Mouse (Mus musculus): ENCODE data around the gene Hoxb13. TPM values are rescaled to one million over a fixed set of nuclear protein-coding genes. Genes with fewer than 3 reads are reported as not detected.
A peak's percentile ranks its signal among the peaks of the same experiment; 100 is the strongest.

Gene Hoxb13
- polyA plus RNA-seq, 1 experiment from 2014 or later: not detected

DNA sequence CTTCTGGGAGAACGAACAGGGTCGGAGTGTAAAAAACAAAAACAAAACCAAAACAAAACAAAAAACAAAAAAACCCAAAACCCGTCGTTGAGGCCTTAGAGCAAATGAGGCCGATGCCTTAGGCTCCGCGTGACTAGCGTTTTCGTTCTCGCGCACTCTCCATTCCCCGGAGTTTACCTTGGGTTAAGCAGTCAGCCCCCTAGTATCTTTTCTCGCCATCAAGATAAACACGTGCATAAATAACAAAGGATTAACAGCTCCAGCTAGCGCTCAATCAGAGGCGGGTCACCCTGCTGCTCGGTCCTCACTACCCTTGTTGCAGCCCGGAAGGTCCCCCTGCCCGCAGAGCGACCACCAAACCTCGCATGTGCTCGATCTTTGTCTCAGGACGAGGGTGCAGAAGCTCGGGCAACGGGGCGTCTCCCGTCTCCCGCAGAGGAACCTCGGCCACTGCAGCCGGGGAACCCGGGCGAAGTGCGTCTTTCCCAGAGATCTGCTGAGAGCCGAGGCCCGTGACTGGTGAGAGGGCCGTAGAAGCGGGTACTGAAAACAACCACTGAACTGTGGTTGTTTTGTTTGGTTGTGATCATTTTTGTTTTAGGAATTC, 9.2 kb downstream of the Hoxb13 start:
- H3K9ac ChIP-seq (replicated peaks; ENCODE audit: low read depth): no peak overlapping the region
- no peak for TF ChIP-seq CTCF (IDR thresholded peaks at IDR 0.05)
- TF ChIP-seq EP300 (IDR thresholded peaks at IDR 0.05): no peak
- H3K4me1 ChIP-seq (ENCODE audit: insufficient read depth, low read depth, low read length): no peaks in the 10 kb centered on the region
- no peaks in the 10 kb centered on the region for H3K9me3 ChIP-seq (ENCODE audit: low read length)
- no peak overlapping the region for H3K27ac ChIP-seq (ENCODE audit: low read length)
- WGBS: under 1% methylated on average over 37 of the region's 37 CpGs
- DNase-seq (ENCODE audit: low spot score): no peak
- peak overlapping the region; percentile 8; the same call in 1 of the 2 replicates for H3K4me3 ChIP-seq (ENCODE audit: low read depth, low read length)
- no peak overlapping the region for H3K4me2 ChIP-seq (replicated peaks; ENCODE audit: low read depth, low read length)
- peaks cover 80% of the 10 kb centered on the region for H3K27me3 ChIP-seq (replicated peaks; ENCODE audit: insufficient read depth, low read length)
- no peaks in the 10 kb centered on the region for H3K36me3 ChIP-seq (ENCODE audit: insufficient read depth, low read length)
- ATAC-seq: no peak

DNA sequence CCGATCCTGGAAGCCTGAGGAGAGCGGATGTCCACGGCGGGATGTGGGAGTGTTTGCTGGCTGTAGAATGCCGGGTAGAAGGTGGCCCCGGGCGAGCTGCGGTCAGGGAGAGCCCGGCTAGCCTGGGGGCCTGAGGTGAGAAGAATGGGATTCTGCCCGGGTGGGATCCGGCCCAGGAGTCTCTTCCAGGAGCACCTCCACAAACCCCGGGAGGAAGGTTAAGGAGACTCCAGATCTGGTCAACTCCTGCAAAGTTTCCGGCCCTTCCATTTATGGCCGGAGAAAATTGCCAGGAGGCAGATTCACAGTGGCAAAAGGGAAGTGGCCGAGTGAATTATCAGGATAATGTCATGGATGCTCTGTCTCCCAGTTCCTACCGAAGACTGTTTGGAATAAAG, 9.7 kb downstream of the Hoxb13 start:
- DNase-seq (ENCODE audit: low spot score) (no peak), ATAC-seq (no peak)
- H3K36me3 ChIP-seq (ENCODE audit: insufficient read depth, low read length): no peaks in the 10 kb centered on the region
- no peak overlapping the region for H3K9ac ChIP-seq (replicated peaks; ENCODE audit: low read depth)
- no peak overlapping the region for H3K27ac ChIP-seq (ENCODE audit: low read length)
- H3K4me2 ChIP-seq (replicated peaks; ENCODE audit: low read depth, low read length): no peak overlapping the region
- no peaks in the 10 kb centered on the region for H3K9me3 ChIP-seq (ENCODE audit: low read length)
- H3K4me1 ChIP-seq (ENCODE audit: insufficient read depth, low read depth, low read length): no peaks in the 10 kb centered on the region
- H3K27me3 ChIP-seq (replicated peaks; ENCODE audit: insufficient read depth, low read length): peaks cover 75% of the 10 kb centered on the region
- WGBS: 4% methylated on average over 16 of the region's 16 CpGs
- TF ChIP-seq CTCF (IDR thresholded peaks at IDR 0.05): no peak
- TF ChIP-seq EP300 (IDR thresholded peaks at IDR 0.05): no peak
- no peak overlapping the region for H3K4me3 ChIP-seq (ENCODE audit: low read depth, low read length)

DNA sequence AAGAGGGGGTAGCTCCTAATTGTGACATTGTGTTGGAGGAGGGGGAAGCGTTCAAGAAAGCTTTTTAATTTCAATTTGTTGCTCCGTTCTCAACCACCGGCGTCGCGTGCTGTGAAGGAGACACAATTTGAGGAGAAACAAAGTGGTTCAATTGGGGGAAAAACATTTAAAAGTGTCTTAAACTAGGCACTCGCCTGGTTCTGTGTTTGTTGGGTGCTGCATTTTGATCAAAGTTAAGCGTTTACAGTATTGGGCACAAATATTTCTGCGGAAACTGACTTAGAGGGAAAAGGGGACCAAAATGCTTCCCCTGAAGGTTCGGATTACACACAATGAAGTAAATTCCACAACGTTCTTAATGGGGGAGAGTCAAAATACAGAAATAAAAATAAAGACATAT, 10.2 kb downstream of the Hoxb13 start:
- Histone ChIP-seq H3K4me3 (ENCODE audit: low read depth, low read length) (no peak overlapping the region), H3K27ac (ENCODE audit: low read length) (no peak overlapping the region), H3K4me2 (replicated peaks; ENCODE audit: low read depth, low read length) (no peak overlapping the region), H3K9ac (replicated peaks; ENCODE audit: low read depth) (no peak overlapping the region), H3K36me3 (ENCODE audit: insufficient read depth, low read length) (no peaks in the 10 kb centered on the region), H3K4me1 (ENCODE audit: insufficient read depth, low read depth, low read length) (no peaks in the 10 kb centered on the region), H3K27me3 (replicated peaks; ENCODE audit: insufficient read depth, low read length) (peaks cover 71% of the 10 kb centered on the region), H3K9me3 (ENCODE audit: low read length) (no peaks in the 10 kb centered on the region)
- DNase-seq (ENCODE audit: low spot score) (no peak), ATAC-seq (no peak)
- WGBS: 6% methylated on average over 11 of the region's 11 CpGs
- TF ChIP-seq EP300 (IDR thresholded peaks at IDR 0.05): no peak
- no peak for TF ChIP-seq CTCF (IDR thresholded peaks at IDR 0.05)

DNA sequence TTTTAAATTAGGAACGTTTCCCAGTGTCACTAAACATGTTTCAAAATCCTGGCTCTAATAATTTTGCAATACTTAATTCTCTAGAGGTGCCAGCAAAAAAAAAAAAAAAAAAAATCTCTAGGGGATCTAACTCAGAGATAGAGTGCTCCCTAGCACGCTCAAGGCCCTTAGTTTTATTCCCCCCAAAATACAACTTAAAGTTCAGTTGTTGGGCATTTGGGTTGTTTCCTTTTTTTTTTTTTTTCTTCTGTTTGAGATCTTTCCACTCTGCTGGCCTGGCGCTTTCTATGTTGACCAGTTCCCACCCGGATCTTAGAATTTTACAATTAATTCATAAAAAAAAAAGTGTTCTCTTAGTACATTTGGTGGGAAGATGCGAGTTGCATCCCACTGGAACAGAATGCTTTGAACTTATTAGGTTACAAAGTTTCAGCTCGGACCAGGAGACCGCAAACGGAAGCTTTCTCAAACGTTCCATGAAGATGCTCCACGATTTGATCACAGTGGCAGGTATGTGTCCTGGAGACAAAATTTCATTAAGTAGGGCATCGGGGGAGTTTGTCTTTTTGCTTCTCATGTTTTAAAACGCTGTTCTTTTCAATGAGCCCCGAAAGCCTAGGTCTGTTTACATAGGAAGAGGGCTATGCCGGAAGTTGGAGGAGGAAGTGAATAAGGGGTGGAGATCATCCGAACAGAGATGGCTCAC, 11.5 kb downstream of the Hoxb13 start:
- no peak overlapping the region for H3K4me3 ChIP-seq (ENCODE audit: low read depth, low read length)
- no peak overlapping the region for H3K27ac ChIP-seq (ENCODE audit: low read length)
- TF ChIP-seq EP300 (IDR thresholded peaks at IDR 0.05) (no peak), CTCF (IDR thresholded peaks at IDR 0.05) (no peak)
- no peak overlapping the region for H3K9ac ChIP-seq (replicated peaks; ENCODE audit: low read depth)
- no peaks in the 10 kb centered on the region for H3K4me1 ChIP-seq (ENCODE audit: insufficient read depth, low read depth, low read length)
- ATAC-seq (no peak), DNase-seq (ENCODE audit: low spot score) (no peak)
- no peaks in the 10 kb centered on the region for H3K9me3 ChIP-seq (ENCODE audit: low read length)
- peaks cover 59% of the 10 kb centered on the region for H3K27me3 ChIP-seq (replicated peaks; ENCODE audit: insufficient read depth, low read length)
- no peak overlapping the region for H3K4me2 ChIP-seq (replicated peaks; ENCODE audit: low read depth, low read length)
- no peaks in the 10 kb centered on the region for H3K36me3 ChIP-seq (ENCODE audit: insufficient read depth, low read length)
- 3% methylated on average over 15 of the region's 15 CpGs for WGBS

DNA sequence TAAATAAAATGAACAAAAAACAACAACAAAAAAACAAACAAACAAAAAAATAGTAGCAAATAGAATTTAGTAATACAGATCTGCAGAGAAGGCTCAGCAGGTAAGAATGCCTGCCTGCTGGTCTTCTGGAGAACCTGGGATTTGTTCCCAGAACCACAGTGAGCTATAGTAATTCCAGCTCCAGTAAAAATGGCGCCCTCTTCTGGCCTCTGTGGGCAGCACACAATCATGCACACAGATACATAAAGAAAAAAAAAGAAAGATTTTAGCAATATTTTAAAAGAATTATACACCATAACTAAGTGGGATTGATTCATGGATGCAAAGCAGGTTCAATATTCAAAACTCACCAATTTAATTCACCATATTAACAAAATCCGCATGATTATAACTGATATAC, 29.7 kb downstream of the Hoxb13 start:
- DNase-seq (ENCODE audit: low spot score): no peak
- Histone ChIP-seq H3K36me3 (ENCODE audit: insufficient read depth, low read length) (no peaks in the 10 kb centered on the region), H3K4me1 (ENCODE audit: insufficient read depth, low read depth, low read length) (no peaks in the 10 kb centered on the region), H3K4me2 (replicated peaks; ENCODE audit: low read depth, low read length) (no peak overlapping the region), H3K4me3 (ENCODE audit: low read depth, low read length) (no peak overlapping the region), H3K27me3 (replicated peaks; ENCODE audit: insufficient read depth, low read length) (no peaks in the 10 kb centered on the region), H3K27ac (ENCODE audit: low read length) (no peak overlapping the region), H3K9ac (replicated peaks; ENCODE audit: low read depth) (no peak overlapping the region), H3K9me3 (ENCODE audit: low read length) (no peaks in the 10 kb centered on the region)
- TF ChIP-seq CTCF (IDR thresholded peaks at IDR 0.05) (peak; percentile 33), EP300 (IDR thresholded peaks at IDR 0.05) (no peak)
- ATAC-seq: no peak
- WGBS: 40% methylated on average over 2 of the region's 2 CpGs

DNA sequence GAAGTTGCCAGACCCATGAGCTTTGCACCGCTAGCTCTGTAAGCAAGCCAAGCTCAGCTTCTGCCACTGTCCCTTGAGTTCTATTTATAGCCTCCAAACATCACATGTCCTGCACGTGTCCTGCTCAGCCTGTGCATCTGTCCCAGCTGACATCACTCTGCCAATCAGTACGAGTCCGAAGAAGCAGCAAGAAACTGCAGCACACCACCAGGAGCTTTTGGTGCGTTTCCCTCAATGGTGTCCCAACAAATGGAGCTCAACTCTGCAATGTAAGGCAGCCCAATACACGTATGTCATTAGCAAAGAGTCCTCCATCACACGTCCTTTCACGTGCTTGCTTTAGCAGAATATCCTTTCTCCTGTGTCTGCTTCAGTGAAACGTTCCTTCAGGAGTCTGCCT, 33.6 kb downstream of the Hoxb13 start:
- 72% methylated on average over 9 of the region's 9 CpGs for WGBS
- ATAC-seq (no peak), DNase-seq (ENCODE audit: low spot score) (no peak)
- Histone ChIP-seq H3K4me1 (ENCODE audit: insufficient read depth, low read depth, low read length) (no peaks in the 10 kb centered on the region), H3K4me3 (ENCODE audit: low read depth, low read length) (no peak overlapping the region), H3K9ac (replicated peaks; ENCODE audit: low read depth) (no peak overlapping the region), H3K27me3 (replicated peaks; ENCODE audit: insufficient read depth, low read length) (no peaks in the 10 kb centered on the region), H3K4me2 (replicated peaks; ENCODE audit: low read depth, low read length) (no peak overlapping the region), H3K9me3 (ENCODE audit: low read length) (no peaks in the 10 kb centered on the region), H3K27ac (ENCODE audit: low read length) (no peak overlapping the region), H3K36me3 (ENCODE audit: insufficient read depth, low read length) (no peaks in the 10 kb centered on the region)
- TF ChIP-seq EP300 (IDR thresholded peaks at IDR 0.05) (no peak), CTCF (IDR thresholded peaks at IDR 0.05) (no peak)

All from lung, postnatal 0 days (tissue).